Mouse (Mus musculus): ENCODE measurements at regions not wholly inside any gene's neighbourhood (a gene's known extent, or its start where the extent isn't known, plus 50 kb on each side); places are given as distances from the start of the nearest gene placed in this dataset.

DNA sequence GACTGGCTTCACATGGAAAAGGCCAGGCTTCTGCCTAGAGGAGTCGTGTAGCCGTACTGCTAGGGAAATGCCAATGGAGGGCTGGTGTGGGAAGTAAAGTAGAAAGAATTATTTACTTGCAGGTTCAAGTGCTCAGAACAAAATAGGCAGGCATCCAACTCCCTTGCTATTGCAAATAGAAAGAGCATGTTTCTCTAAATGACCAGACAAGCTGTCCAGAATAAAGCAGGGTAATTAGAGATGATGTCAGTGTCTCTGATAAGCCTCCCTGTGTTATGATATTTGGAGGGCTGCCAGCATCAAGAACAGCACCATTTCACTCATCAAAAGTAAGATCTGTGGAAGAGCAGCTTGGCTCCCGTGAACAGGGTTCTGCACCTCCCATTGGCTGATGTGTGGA lies 192.4 kb downstream of the Usp46 start:
- TF ChIP-seq CTCF (IDR thresholded peaks at IDR 0.05; ENCODE audit: low read depth, low read length) (no peak), POLR2A (IDR thresholded peaks at IDR 0.05; ENCODE audit: extremely low read depth, insufficient read depth, low read length) (no peak)

Data from liver, adult 2 months (tissue).